Mouse (Mus musculus): ENCODE data around the gene Cldn18.

Cldn18 gene

DNA sequence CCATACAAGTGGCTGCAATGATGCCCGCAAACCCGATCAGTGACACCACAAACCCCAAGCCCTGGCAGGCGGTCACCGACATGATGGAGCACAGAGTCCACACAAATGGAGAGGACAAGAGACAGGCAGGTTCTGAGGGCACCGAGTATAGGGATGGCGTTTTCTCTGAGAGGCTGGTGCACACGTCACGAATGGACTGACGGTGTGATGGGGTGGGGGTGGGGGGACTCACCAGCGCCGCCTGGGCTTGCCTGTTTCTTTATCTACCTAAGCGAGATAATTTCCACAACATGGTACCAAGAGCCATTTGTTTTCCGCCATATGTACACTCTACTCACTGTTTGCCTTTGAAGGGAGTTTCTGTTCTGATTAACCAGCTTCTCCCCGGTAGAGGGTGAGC lies at the start of gene Cldn18:
TSS of gene Cldn18 (minus strand) at position 134 of the 400 bp plus-strand sequence.
- no peak for DNase-seq

GRCm38 (mm10) chr9:99763530-99763929 lies 46.5 kb upstream of the Cldn18 start:
- peak; percentile 10 for DNase-seq

DNA sequence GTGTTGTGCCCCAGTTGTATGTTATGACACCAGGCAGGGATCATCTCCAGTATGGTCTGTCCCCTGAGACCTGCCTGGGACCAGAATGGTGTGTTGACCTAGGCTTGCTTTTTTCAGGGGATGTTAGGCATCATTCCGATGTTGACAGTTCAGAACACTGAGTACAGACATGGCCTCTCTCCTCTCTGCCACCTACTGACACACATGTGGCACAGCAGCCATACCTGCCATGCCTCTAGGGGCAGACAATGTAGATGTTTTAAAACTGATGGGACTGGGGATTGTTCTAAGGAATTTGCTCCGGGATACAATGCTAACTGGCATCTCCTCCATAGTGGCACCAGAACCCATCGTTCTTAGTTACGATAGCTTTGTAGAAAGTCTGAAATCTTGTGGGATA lies 33.2 kb upstream of the Cldn18 start:
- DNase-seq, result no peak

DNA sequence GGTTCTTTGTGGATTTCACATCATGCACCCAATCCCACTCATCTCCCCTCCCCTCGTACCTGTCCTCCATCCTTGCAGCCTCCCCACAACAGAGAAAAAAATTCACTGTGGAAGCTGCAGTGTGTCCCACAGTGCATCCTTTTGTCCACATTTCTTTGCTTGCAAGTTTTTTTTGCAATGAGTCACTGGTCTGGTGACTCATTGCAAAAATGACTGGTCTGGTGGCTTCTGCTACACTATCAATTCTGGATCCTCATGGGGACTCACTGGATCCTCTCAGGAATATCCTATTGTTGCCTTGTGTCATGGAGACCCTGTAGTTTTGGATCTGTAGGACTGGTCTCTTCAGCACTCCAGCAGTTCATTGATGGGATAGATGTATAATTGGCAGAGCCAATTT lies 31.2 kb upstream of the Cldn18 start:
- DNase-seq, result no peak

DNA sequence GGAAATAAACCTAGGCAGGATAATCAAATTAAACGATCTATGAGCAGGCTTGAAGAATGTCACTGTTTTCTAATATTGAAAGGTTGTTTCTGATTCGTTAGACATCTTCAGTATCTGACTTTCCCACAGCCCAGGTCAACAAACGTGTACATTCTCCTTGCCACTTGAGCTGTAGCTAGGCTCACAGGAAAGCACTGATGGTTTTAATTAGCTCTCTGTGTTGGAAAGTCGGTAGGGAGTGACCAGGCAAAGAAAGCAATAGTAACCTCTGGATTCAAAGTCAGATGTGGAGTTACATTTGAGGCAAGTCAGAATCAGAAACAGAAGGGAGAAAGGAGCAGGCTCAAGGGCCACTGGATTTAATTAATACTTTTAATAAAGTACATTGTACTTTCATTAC lies 30.7 kb upstream of the Cldn18 start:
- DNase-seq, result no peak

GRCm38 (mm10) chr9:99744548-99744947 lies 27.5 kb upstream of the Cldn18 start:
- no peak for DNase-seq

DNA sequence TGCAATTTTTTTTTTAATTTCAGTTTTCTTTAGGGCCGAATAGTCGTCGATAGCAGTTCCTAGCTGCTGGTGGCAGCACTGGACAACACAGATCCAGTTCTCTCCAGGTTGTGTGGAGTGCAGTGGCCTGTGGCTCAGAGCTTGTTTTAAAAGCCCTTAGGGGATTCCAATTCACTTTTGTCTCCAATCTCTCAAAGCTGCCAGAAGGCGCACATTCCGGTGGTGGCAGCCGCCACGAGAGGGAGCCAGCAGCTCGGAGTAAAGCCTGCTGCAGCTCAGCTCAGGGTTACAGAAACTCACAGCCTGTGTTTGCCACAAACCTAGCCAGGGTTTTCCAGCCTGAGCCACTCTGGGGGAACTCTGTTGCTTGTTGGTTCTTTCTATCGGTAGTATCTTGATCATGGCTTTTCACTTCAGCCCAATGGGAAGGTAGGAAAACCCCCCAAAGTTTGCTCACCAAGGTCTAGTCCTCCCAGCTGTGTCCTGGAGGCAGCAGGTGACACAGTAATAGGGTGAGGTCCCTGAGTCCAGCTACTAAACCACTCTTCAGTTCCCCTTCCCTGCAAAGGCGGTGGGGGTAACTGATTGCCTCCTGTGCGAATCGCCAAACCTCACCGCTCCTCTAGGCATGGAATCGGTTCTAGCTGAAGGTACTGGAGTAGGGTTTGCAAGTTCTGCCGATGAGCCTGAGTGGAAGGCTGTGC lies 13.0 kb upstream of the Cldn18 start:
- peak; percentile 81 for DNase-seq

DNA sequence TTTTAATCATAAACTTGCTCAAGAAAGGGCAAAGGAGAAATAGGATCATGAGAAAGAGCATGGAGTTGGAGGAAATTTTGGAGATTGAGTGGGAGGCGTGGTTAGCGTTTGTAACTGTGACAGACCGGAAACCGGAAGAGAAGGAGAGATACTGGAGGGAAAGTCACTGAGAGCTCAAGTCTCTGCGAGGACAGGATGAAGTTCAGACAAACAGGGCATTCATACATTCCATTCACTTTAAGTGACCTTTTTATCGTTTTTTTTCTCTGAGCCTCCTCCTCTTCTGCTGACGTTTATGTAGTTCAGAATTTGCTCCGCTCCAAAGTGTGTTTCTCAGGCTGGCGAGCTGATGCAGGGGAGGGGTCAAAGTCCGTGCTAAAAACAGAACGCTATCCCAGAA lies 10.8 kb upstream of the Cldn18 start:
- DNase-seq, result no peak

DNA sequence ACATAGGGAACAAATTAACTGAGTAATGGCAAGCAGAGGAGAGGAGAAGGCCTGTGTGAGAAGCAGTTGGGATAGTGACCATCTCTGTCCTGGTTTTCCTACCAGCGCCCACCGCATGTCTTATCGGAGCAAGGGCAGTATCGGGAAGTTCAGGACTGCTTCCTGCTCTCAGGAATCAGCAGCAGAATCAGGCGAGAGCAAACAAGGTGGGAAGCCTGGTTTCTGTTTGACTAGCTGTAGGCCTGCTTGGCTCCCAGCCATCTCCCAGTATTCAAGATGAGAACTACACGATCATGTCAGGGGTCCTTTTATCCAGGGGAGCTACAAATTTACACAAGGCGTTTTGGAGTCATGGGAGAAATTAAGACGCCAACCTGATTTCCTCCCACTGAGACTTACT lies 8.2 kb upstream of the Cldn18 start:
- DNase-seq, result peak; percentile 32

GRCm38 (mm10) chr9:99720011-99720410 lies 2.9 kb upstream of the Cldn18 start:
- no peak for DNase-seq

GRCm38 (mm10) chr9:99710297-99710696 lies 6.8 kb downstream of the Cldn18 start:
- DNase-seq, result no peak

GRCm38 (mm10) chr9:99709588-99710248 lies 7.3 kb downstream of the Cldn18 start:
- no peak for DNase-seq

DNA sequence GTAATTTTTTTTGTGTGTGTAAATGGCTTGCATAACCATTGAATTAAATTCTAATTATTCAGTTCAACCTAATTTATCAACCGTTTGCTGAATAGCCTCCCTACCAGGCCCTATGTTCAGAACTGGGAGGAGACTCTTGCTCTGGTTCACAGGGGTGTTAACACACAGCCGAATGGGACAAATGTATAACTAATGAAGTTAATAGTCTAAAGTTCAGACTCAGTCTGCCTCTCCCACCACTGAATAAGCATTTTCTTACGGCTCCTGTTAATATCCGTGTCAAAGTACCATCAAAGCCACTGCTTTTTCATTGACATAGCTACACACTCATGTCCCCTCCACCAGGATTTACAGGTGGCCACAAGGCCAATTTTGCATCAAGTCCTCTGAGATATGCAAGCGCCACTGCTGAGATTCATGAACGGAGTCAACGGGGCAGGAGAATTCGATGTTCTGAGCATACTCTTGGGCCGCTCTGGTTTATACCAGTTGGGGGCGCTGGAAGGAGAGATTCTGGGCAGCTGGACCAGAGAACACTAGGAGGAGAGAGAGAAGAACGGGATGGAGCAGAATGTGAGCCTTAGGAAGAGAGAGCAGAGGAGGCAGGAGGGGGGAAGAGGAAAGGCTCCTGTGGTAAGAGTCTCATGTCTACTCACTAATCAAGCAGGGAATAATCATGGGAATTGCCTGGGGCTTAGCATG lies 9.5 kb downstream of the Cldn18 start:
- DNase-seq, result peak; percentile 21

GRCm38 (mm10) chr9:99706264-99706663 lies 10.8 kb downstream of the Cldn18 start:
- no peak for DNase-seq

DNA sequence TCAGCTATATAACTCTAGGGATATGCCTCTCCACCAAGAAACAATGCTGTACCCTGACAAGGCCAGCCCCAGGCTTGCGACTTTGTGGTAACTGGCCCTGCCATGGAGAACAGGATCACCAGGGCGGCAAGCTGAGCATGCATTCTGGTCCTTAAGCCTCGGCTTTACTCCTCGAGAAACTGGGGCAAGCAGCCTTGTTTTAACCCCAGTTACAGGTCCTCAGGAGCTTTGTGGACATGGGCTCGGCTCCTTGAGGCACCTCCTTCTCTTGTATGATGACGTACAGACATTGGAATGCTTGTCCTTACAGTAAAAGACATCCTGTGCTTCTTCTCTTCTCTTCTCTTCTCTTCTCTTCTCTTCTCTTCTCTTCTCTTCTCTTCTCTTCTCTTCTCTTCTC lies 13.4 kb downstream of the Cldn18 start:
- no peak for DNase-seq

DNA sequence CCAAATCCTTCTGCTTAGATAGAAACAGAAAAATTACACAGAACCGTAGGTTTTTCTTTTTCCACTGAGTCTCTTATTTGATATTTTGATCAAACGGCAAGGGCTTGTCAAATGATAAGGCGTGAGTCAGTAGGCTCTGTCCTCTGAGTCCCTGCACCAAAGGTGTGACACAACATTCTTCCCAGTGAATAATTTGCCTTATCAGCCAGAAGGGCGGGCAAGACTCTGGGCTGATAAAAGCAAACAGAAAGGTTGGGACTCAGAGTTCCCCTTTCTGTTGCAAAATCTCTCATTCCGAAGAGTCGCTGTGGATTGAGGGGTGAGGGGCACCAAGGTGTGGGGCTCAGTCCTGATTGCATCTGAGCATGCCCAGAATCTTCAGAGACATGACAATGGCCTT lies 14.9 kb downstream of the Cldn18 start:
- DNase-seq, result no peak

DNA sequence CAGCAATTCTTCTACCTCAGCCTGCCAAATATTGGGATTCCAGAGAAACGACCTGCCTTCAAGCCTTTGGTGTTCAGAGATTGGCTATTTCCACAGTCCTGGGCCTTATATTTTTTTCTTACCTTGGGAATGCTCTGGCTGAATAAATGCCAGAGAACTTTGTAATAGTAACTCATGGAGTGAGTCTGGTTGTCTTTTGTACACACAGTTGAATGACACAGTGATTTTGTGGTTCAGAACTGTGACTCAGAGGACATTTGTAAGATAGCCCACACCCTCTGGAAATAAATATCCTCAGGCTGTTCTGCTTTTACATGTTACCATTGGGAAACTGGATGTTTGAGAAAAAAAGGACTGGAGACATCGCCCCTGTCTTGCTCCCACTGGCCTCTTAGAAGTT lies 15.9 kb downstream of the Cldn18 start:
- DNase-seq, result no peak

- DNase-seq, result no peak
Observed at GRCm38 (mm10) chr9:99699752-99700389, 17.2 kb downstream of the Cldn18 start.

GRCm38 (mm10) chr9:99694961-99695360 lies 22.1 kb downstream of the Cldn18 start:
- no peak for DNase-seq

DNA sequence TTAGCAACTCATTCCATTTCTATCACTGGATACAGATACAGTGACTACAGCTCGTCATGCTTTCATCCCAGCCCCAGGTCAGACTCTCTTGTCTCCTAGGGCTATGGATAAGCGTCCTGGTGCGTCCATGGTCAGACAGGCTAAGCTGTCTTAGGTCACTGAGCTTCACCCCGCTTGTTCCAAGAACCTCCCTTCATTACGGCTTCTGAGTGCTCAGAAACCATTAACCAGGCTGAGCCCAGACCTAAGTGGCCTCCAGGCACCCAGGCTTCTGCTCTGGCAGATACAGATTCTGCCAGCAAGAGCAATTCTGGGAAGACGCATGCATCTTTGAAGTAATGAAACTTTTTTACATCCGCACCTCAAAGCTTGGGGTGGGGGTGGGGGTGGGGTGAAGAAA lies 26.7 kb downstream of the Cldn18 start:
- no peak for DNase-seq

GRCm38 (mm10) chr9:99689796-99690195 lies 27.3 kb downstream of the Cldn18 start:
- no peak for DNase-seq

DNA sequence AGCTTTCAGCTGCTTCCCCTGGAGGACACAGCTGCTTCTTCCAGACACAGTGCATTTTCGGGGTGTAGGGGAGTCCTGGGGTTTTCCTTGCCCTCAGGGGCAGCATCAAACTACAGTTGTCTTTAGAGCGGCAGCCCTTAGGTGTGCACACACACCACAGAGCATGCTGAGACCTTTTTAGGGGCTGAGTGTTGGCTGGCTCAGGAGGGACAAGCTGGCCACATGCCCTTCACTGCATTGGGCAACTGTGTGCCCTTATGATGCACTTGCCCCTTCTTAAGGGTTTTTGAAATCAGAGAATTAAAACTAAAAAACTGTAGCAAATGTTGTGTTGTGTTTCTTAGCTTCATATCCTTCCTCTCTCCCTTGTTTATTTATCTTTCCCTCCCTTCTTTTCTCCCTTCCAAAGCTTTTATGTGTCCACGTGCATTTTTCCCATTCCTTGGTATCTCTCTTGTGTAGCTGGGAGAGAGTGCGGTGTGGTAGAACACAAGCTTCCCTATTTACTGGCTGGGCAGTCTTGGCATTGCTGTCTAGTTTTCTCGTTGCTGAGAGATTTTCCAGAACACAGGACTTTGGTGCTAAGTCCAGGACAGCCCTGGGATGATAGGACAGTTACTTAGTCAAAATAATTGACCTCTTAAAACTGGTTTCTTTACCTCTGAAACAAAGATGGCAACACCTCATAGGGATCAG lies 31.4 kb downstream of the Cldn18 start:
- no peak for DNase-seq

DNA sequence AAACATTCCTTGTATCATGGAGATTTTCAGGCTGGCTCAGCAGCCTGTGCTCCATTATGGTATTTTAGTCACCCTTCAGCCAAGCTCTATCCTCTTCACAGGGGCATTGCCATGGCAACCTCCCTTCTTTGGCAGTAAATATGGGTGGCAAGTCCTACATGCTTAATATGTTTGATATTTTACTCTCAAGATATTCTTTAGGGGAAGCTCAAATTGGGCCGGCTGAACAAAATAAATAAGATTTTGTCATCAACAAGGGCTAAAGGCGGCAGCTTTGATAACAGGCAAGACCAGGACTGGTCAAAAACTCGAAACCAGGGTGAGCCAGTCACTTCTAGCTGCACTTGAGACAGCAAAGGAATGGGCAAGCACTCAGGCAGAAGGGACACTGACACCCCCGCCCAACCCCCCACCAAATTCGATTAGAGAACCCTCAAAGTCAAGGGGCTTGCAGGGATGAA lies 32.0 kb downstream of the Cldn18 start:
- DNase-seq, result no peak
